Mouse (Mus musculus) myocyte (in vitro differentiated cells): ENCODE results near the gene Pmvk.
"Not testable (repeated sequence)": the region's sequence is repeated elsewhere in the genome, so short reads cannot be mapped to it uniquely, and the experiment has no call there.

Experiments used
- MAX ChIP-seq: IDR thresholded peaks from one replicate; pipeline ENCODE4 v1.6.1; 2011; ENCODE audit warnings: low read depth, mild to moderate bottlenecking, control low read depth
- MYOD1 ChIP-seq, 3 experiments: IDR thresholded peaks; one replicate each; pipeline ENCODE4 v1.6.1; 2011; ENCODE audit warnings: control low read depth in 2 of 3, low read depth in 2 of 3, mild to moderate bottlenecking in 2 of 3, moderate library complexity in 1 of 3; ENCODE audit not compliant: insufficient read length in 2 of 3, control insufficient read depth in 1 of 3
- POLR2A ChIP-seq: IDR thresholded peaks from one replicate; pipeline ENCODE4 v1.6.1; 2011; ENCODE audit warnings: low read depth, mild to moderate bottlenecking, control low read depth, moderate library complexity; ENCODE audit not compliant: insufficient read length

DNA sequence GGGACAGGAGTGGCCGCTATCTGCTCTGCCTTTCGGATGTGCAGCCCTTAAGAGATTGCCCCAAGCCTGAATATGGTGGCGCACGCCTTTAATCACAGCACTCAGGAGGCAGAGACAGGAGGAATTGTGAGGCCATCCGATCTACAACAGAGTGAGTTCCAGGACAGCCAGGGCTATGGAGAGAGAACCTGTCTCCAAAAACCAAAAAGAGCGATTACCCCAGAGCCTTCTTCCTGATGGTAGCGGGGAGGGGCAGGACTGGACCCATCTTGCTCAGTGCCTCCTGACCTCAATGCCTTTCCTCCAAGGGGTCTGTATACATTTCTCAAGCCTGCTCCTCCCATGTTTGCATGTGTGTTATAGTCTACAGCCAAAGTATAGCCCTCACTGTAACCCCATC, 25.3 kb upstream of the Pmvk start:
- not testable (repeated sequence) for TF ChIP-seq POLR2A; MYOD1 (IDR thresholded peaks at IDR 0.05; ENCODE audit: control insufficient read depth in 1 of 3, insufficient read length in 2 of 3, low read depth in 2 of 3); MAX
